Mouse (Mus musculus): ENCODE results near the gene Enthd1. TPM values are rescaled to one million over a fixed set of nuclear protein-coding genes. Genes with fewer than 3 reads are reported as not detected.

Enthd1 gene
- polyA plus RNA-seq, 1 experiment from 2014 or later = not detected

- WGBS = 81% methylated on average over 9 of the region's 9 CpGs
- DNase-seq (ENCODE audit: low spot score) = no peak
- peaks cover 10% of the 10 kb centered on the region for H3K4me1 ChIP-seq
- no peaks in the 10 kb centered on the region for H3K36me3 ChIP-seq
- H3K9me3 ChIP-seq (replicated peaks) = no peaks in the 10 kb centered on the region
- peak overlapping the region; percentile 36 for H3K27ac ChIP-seq
- H3K27me3 ChIP-seq (ENCODE audit: low read depth, poor library complexity, severe bottlenecking) = no peaks in the 10 kb centered on the region
- no peak overlapping the region for H3K4me3 ChIP-seq
Measured at GRCm38 (mm10) chr15:80438423-80438822, 126.5 kb downstream of the Enthd1 start.

- Histone ChIP-seq H3K4me1 (peaks cover 10% of the 10 kb centered on the region), H3K27ac (peak overlapping the region; percentile 36), H3K4me3 (no peak overlapping the region), H3K9me3 (replicated peaks) (no peaks in the 10 kb centered on the region), H3K36me3 (no peaks in the 10 kb centered on the region), H3K27me3 (ENCODE audit: low read depth, poor library complexity, severe bottlenecking) (no peaks in the 10 kb centered on the region)
- no peak for DNase-seq (ENCODE audit: low spot score)
- 89% methylated on average over 9 of the region's 9 CpGs for WGBS
Measured at GRCm38 (mm10) chr15:80437996-80438395, 127.0 kb downstream of the Enthd1 start.

GRCm38 (mm10) chr15:80436961-80437360 lies 128.0 kb downstream of the Enthd1 start:
- no peak overlapping the region for H3K27ac ChIP-seq
- H3K4me3 ChIP-seq = no peak overlapping the region
- H3K27me3 ChIP-seq (ENCODE audit: low read depth, poor library complexity, severe bottlenecking) = no peaks in the 10 kb centered on the region
- no peaks in the 10 kb centered on the region for H3K36me3 ChIP-seq
- H3K4me1 ChIP-seq = peaks cover 10% of the 10 kb centered on the region
- H3K9me3 ChIP-seq (replicated peaks) = no peaks in the 10 kb centered on the region
- 90% methylated on average over 5 of the region's 5 CpGs for WGBS
- no peak for DNase-seq (ENCODE audit: low spot score)

- Histone ChIP-seq H3K36me3 (no peaks in the 10 kb centered on the region), H3K4me3 (no peak overlapping the region), H3K4me1 (no peaks in the 10 kb centered on the region), H3K9me3 (replicated peaks) (no peaks in the 10 kb centered on the region), H3K27ac (no peak overlapping the region), H3K27me3 (ENCODE audit: low read depth, poor library complexity, severe bottlenecking) (no peaks in the 10 kb centered on the region)
- WGBS = 89% methylated on average over 11 of the region's 11 CpGs
- no peak for DNase-seq (ENCODE audit: low spot score)
Measured at GRCm38 (mm10) chr15:80430324-80430723, 134.6 kb downstream of the Enthd1 start.

GRCm38 (mm10) chr15:80418146-80418545 lies 146.8 kb downstream of the Enthd1 start:
- peaks cover 15% of the 10 kb centered on the region for H3K4me1 ChIP-seq
- 76% methylated on average over 2 of the region's 2 CpGs for WGBS

GRCm38 (mm10) chr15:80417066-80417465 lies 147.9 kb downstream of the Enthd1 start:
- Histone ChIP-seq H3K36me3 (no peaks in the 10 kb centered on the region), H3K4me1 (peaks cover 17% of the 10 kb centered on the region), H3K9me3 (replicated peaks) (no peaks in the 10 kb centered on the region), H3K27me3 (ENCODE audit: low read depth, poor library complexity, severe bottlenecking) (no peaks in the 10 kb centered on the region), H3K4me3 (no peak overlapping the region), H3K27ac (no peak overlapping the region)
- WGBS = 58% methylated on average over 9 of the region's 9 CpGs
- no peak for DNase-seq (ENCODE audit: low spot score)

More at GRCm38 (mm10) chr15:80418146-80418545, 146.8 kb downstream of the Enthd1 start:
- H3K27me3 ChIP-seq (ENCODE audit: low read depth, poor library complexity, severe bottlenecking) = no peaks in the 10 kb centered on the region
- no peak overlapping the region for H3K27ac ChIP-seq
- DNase-seq (ENCODE audit: low spot score) = no peak
- no peaks in the 10 kb centered on the region for H3K9me3 ChIP-seq (replicated peaks)
- no peaks in the 10 kb centered on the region for H3K36me3 ChIP-seq
- no peak overlapping the region for H3K4me3 ChIP-seq

GRCm38 (mm10) chr15:80415132-80415531 lies 149.8 kb downstream of the Enthd1 start:
- Histone ChIP-seq H3K27ac (no peak overlapping the region), H3K36me3 (no peaks in the 10 kb centered on the region), H3K4me1 (peaks cover 17% of the 10 kb centered on the region), H3K27me3 (ENCODE audit: low read depth, poor library complexity, severe bottlenecking) (no peaks in the 10 kb centered on the region), H3K4me3 (no peak overlapping the region), H3K9me3 (replicated peaks) (no peaks in the 10 kb centered on the region)
- WGBS = 78% methylated on average over 4 of the region's 4 CpGs
- no peak for DNase-seq (ENCODE audit: low spot score)

- H3K4me1 ChIP-seq = peaks cover 17% of the 10 kb centered on the region
- H3K36me3 ChIP-seq = no peaks in the 10 kb centered on the region
- no peak for DNase-seq (ENCODE audit: low spot score)
- H3K9me3 ChIP-seq (replicated peaks) = no peaks in the 10 kb centered on the region
- H3K27me3 ChIP-seq (ENCODE audit: low read depth, poor library complexity, severe bottlenecking) = no peaks in the 10 kb centered on the region
- H3K4me3 ChIP-seq = no peak overlapping the region
- H3K27ac ChIP-seq = no peak overlapping the region
- WGBS = 92% methylated on average over 17 of the region's 17 CpGs
Measured at GRCm38 (mm10) chr15:80413988-80414721, 150.8 kb downstream of the Enthd1 start.

- Histone ChIP-seq H3K4me1 (peaks cover 17% of the 10 kb centered on the region), H3K27me3 (ENCODE audit: low read depth, poor library complexity, severe bottlenecking) (no peaks in the 10 kb centered on the region), H3K9me3 (replicated peaks) (no peaks in the 10 kb centered on the region), H3K4me3 (no peak overlapping the region), H3K36me3 (no peaks in the 10 kb centered on the region), H3K27ac (no peak overlapping the region)
- DNase-seq (ENCODE audit: low spot score) = no peak
- WGBS = 72% methylated on average over 4 of the region's 4 CpGs
Measured at GRCm38 (mm10) chr15:80413070-80413469, 151.9 kb downstream of the Enthd1 start.

- Histone ChIP-seq H3K27ac (no peak overlapping the region), H3K36me3 (no peaks in the 10 kb centered on the region)
- 64% methylated on average over 7 of the region's 7 CpGs for WGBS
Measured at GRCm38 (mm10) chr15:80410661-80411060, 154.3 kb downstream of the Enthd1 start.

GRCm38 (mm10) chr15:80407873-80408272 lies 157.1 kb downstream of the Enthd1 start:
- H3K4me3 ChIP-seq = no peak overlapping the region
- WGBS = 48% methylated on average over 1 of the region's 1 CpGs
- H3K27ac ChIP-seq = no peak overlapping the region
- no peak for DNase-seq (ENCODE audit: low spot score)
- peaks cover 8% of the 10 kb centered on the region for H3K4me1 ChIP-seq
- no peaks in the 10 kb centered on the region for H3K9me3 ChIP-seq (replicated peaks)
- H3K36me3 ChIP-seq = no peaks in the 10 kb centered on the region
- H3K27me3 ChIP-seq (ENCODE audit: low read depth, poor library complexity, severe bottlenecking) = no peaks in the 10 kb centered on the region

More at GRCm38 (mm10) chr15:80410661-80411060, 154.3 kb downstream of the Enthd1 start:
- DNase-seq (ENCODE audit: low spot score) = no peak
- Histone ChIP-seq H3K27me3 (ENCODE audit: low read depth, poor library complexity, severe bottlenecking) (no peaks in the 10 kb centered on the region), H3K4me3 (no peak overlapping the region), H3K9me3 (replicated peaks) (no peaks in the 10 kb centered on the region), H3K4me1 (peaks cover 10% of the 10 kb centered on the region)

All from limb, embryonic 10.5 days (tissue).